In genomic region chr10:86492089-86492907, GRCm38 (mm10) we compare ENCODE assay signal across 10 mouse cellular contexts. TPM values are rescaled to one million over a fixed set of nuclear protein-coding genes. Genes with fewer than 3 reads are reported as not detected.
DNase-seq lines count a peak whose midpoint lies in the region; ATAC-seq and TF ChIP-seq lines count a peak whose summit lies in the region.
"Had no signal": no experiment of that assay in that cellular context is flagged by ENCODE, and none has a peak within 500 bp of the region (broad histone marks: within the 10 kb centered on the region; RNA-seq: fewer than 3 reads in every experiment).

No protein-coding gene starts in this region.

- H3K4me3 ChIP-seq in intestine, embryonic 15.5 days (replicated peaks) = no peak overlapping the region
- H3K4me3 ChIP-seq in intestine, postnatal 0 days (ENCODE audit: low read depth, low read length) = no peak overlapping the region
- peak overlapping the region; percentile 44 for H3K4me3 ChIP-seq in embryonic facial prominence, embryonic 10.5 days
- H3K4me3 ChIP-seq in midbrain, embryonic 15.5 days = peak overlapping the region; percentile 59
- H3K4me3 ChIP-seq in lung, postnatal 0 days (ENCODE audit: low read depth, low read length) = no peak overlapping the region
- no peak overlapping the region for H3K4me3 ChIP-seq in heart, embryonic 11.5 days (ENCODE audit: low read depth, low read length)
- H3K4me3 ChIP-seq: heart, embryonic 10.5 days; liver, embryonic 15.5 days had no signal

- no peak overlapping the region for H3K4me2 ChIP-seq in intestine, embryonic 15.5 days (replicated peaks)
- no peak overlapping the region for H3K4me2 ChIP-seq in intestine, postnatal 0 days (replicated peaks; ENCODE audit: low read depth)
- peak overlapping the region; percentile 65 for H3K4me2 ChIP-seq in midbrain, embryonic 15.5 days
- no peak overlapping the region for H3K4me2 ChIP-seq in lung, postnatal 0 days (replicated peaks; ENCODE audit: low read depth, low read length)
- H3K4me2 ChIP-seq in heart, embryonic 11.5 days = no peak overlapping the region
- H3K4me2 ChIP-seq: liver, embryonic 15.5 days had no signal

- H3K27me3 ChIP-seq in intestine, embryonic 15.5 days (replicated peaks) = no peaks in the 10 kb centered on the region
- no peaks in the 10 kb centered on the region for H3K27me3 ChIP-seq in intestine, postnatal 0 days (replicated peaks; ENCODE audit: control insufficient read depth, insufficient read depth, low read length)
- 0 out of 2 replicates have a peak, but pooled peaks cover 1% of the 10 kb centered on the region for H3K27me3 ChIP-seq in embryonic facial prominence, embryonic 10.5 days (replicated peaks; ENCODE audit: low read depth, poor library complexity, severe bottlenecking)
- H3K27me3 ChIP-seq in midbrain, embryonic 15.5 days (replicated peaks) = no peaks in the 10 kb centered on the region
- no peaks in the 10 kb centered on the region for H3K27me3 ChIP-seq in lung, postnatal 0 days (replicated peaks; ENCODE audit: insufficient read depth, low read length)
- H3K27me3 ChIP-seq in heart, embryonic 11.5 days (ENCODE audit: control insufficient read depth, insufficient read depth, low read length) = no peaks in the 10 kb centered on the region
- H3K27me3 ChIP-seq: liver, embryonic 15.5 days had no signal

- H3K36me3 ChIP-seq in intestine, embryonic 15.5 days = no peaks in the 10 kb centered on the region
- no peaks in the 10 kb centered on the region for H3K36me3 ChIP-seq in intestine, postnatal 0 days (ENCODE audit: control insufficient read depth, insufficient read depth)
- H3K36me3 ChIP-seq in embryonic facial prominence, embryonic 10.5 days (replicated peaks) = no peaks in the 10 kb centered on the region
- no peaks in the 10 kb centered on the region for H3K36me3 ChIP-seq in midbrain, embryonic 15.5 days (replicated peaks)
- no peaks in the 10 kb centered on the region for H3K36me3 ChIP-seq in lung, postnatal 0 days (ENCODE audit: insufficient read depth, low read length)
- H3K36me3 ChIP-seq in heart, embryonic 11.5 days (ENCODE audit: control insufficient read depth, insufficient read depth, low read length) = no peaks in the 10 kb centered on the region
- H3K36me3 ChIP-seq: heart, embryonic 10.5 days; liver, embryonic 15.5 days had no signal

- no peak overlapping the region for H3K27ac ChIP-seq in intestine, embryonic 15.5 days
- H3K27ac ChIP-seq in intestine, postnatal 0 days (ENCODE audit: low read depth, low read length) = no peak overlapping the region
- H3K27ac ChIP-seq in embryonic facial prominence, embryonic 10.5 days (replicated peaks) = peak overlapping the region; percentile 77
- H3K27ac ChIP-seq in midbrain, embryonic 15.5 days = peak overlapping the region; percentile 93
- no peak overlapping the region for H3K27ac ChIP-seq in lung, postnatal 0 days (ENCODE audit: low read length)
- no peak overlapping the region for H3K27ac ChIP-seq in heart, embryonic 11.5 days (ENCODE audit: low read depth, low read length)
- H3K27ac ChIP-seq: liver, embryonic 15.5 days had no signal

- TF ChIP-seq EP300 in lung, postnatal 0 days (IDR thresholded peaks at IDR 0.05) = no peak

- H3K9ac ChIP-seq in intestine, embryonic 15.5 days = no peak overlapping the region
- no peak overlapping the region for H3K9ac ChIP-seq in intestine, postnatal 0 days (ENCODE audit: low read depth, low read length)
- peak overlapping the region; percentile 75 for H3K9ac ChIP-seq in midbrain, embryonic 15.5 days
- H3K9ac ChIP-seq in lung, postnatal 0 days (replicated peaks; ENCODE audit: low read depth) = no peak overlapping the region
- H3K9ac ChIP-seq in heart, embryonic 11.5 days (ENCODE audit: low read depth, low read length) = no peak overlapping the region
- H3K9ac ChIP-seq: liver, embryonic 15.5 days had no signal

- no peaks in the 10 kb centered on the region for H3K9me3 ChIP-seq in intestine, embryonic 15.5 days
- no peaks in the 10 kb centered on the region for H3K9me3 ChIP-seq in intestine, postnatal 0 days (ENCODE audit: control insufficient read depth)
- H3K9me3 ChIP-seq in embryonic facial prominence, embryonic 10.5 days = no peaks in the 10 kb centered on the region
- no peaks in the 10 kb centered on the region for H3K9me3 ChIP-seq in midbrain, embryonic 15.5 days
- no peaks in the 10 kb centered on the region for H3K9me3 ChIP-seq in lung, postnatal 0 days (ENCODE audit: low read length)
- no peaks in the 10 kb centered on the region for H3K9me3 ChIP-seq in heart, embryonic 11.5 days (replicated peaks; ENCODE audit: control insufficient read depth, low read length)
- H3K9me3 ChIP-seq: heart, embryonic 10.5 days; liver, embryonic 15.5 days had no signal

- H3K4me1 ChIP-seq in intestine, embryonic 15.5 days (replicated peaks) = peaks cover 2% of the 10 kb centered on the region
- H3K4me1 ChIP-seq in intestine, postnatal 0 days (replicated peaks; ENCODE audit: control insufficient read depth, insufficient read depth, low read length) = no peaks in the 10 kb centered on the region
- H3K4me1 ChIP-seq in embryonic facial prominence, embryonic 10.5 days = peaks cover 10% of the 10 kb centered on the region
- H3K4me1 ChIP-seq in midbrain, embryonic 15.5 days = peaks cover 37% of the 10 kb centered on the region
- H3K4me1 ChIP-seq in lung, postnatal 0 days (ENCODE audit: insufficient read depth, low read depth, low read length) = no peaks in the 10 kb centered on the region
- H3K4me1 ChIP-seq in heart, embryonic 11.5 days (ENCODE audit: control insufficient read depth, insufficient read depth, low read length) = no peaks in the 10 kb centered on the region; the same call in 1 of the 2 replicates
- H3K4me1 ChIP-seq: liver, embryonic 15.5 days had no signal

- 37% methylated on average over 2 of the region's 2 CpGs for WGBS in intestine, embryonic 15.5 days
- 42% methylated on average over 2 of the region's 2 CpGs for WGBS in intestine, postnatal 0 days
- WGBS in embryonic facial prominence, embryonic 10.5 days = 47% methylated on average over 2 of the region's 2 CpGs
- 45% methylated on average over 2 of the region's 2 CpGs for WGBS in midbrain, embryonic 15.5 days
- WGBS in lung, postnatal 0 days = 48% methylated on average over 2 of the region's 2 CpGs
- 32% methylated on average over 2 of the region's 2 CpGs for WGBS in heart, embryonic 11.5 days (ENCODE audit: insufficient replicate concordance)

- peak; percentile 55 for DNase-seq in embryonic facial prominence, embryonic 10.5 days (ENCODE audit: low spot score)
- DNase-seq in kidney, postnatal 10 days = peak; percentile 38
- no peak for DNase-seq in lung, postnatal 0 days (ENCODE audit: low spot score)
- DNase-seq in testis, postnatal 14 days (ENCODE audit: low spot score) = no peak

- TF ChIP-seq CTCF in intestine, postnatal 0 days (IDR thresholded peaks at IDR 0.05; ENCODE audit: low read depth) = no peak
- no peak for TF ChIP-seq CTCF in lung, postnatal 0 days (IDR thresholded peaks at IDR 0.05)

- ATAC-seq in intestine, embryonic 15.5 days = peak; percentile 51; the same call in 1 of the 2 replicates
- no peak for ATAC-seq in intestine, postnatal 0 days
- ATAC-seq in midbrain, embryonic 15.5 days (replicated peaks) = peak; percentile 94
- ATAC-seq in lung, postnatal 0 days = no peak
- no peak for ATAC-seq in heart, embryonic 11.5 days (replicated peaks; ENCODE audit: insufficient number of reproducible peaks, low FRiP score, low TSS enrichment)

RNA-seq across cellular contexts. Expression of gene Syn3, which starts 6.4 kb away (rescaled TPM):
- polyA plus RNA-seq in intestine, embryonic 15.5 days (2015; fragmentation: Nextera tagmentation; extraction: Ambion mirVana) = 2.1 and 3.0 TPM in 2 replicates
- polyA plus RNA-seq in intestine, postnatal 0 days (2015; fragmentation: Nextera tagmentation; extraction: Ambion mirVana) = 1.1 and 1.2 TPM in 2 replicates
- 2.5 and 3.3 TPM in 2 replicates for polyA plus RNA-seq in embryonic facial prominence, embryonic 10.5 days (2016; fragmentation: Nextera tagmentation; extraction: Ambion mirVana)
- 26.0 and 31.7 TPM in 2 replicates for polyA plus RNA-seq in midbrain, embryonic 15.5 days (2015; fragmentation: Nextera tagmentation; extraction: Ambion mirVana)
- 0.72 and 0.89 TPM in 2 replicates for polyA plus RNA-seq in lung, postnatal 0 days (2015; fragmentation: Nextera tagmentation; extraction: Ambion mirVana)
- 0.99 and 1.3 TPM in 2 replicates for polyA plus RNA-seq in heart, embryonic 11.5 days (2014; fragmentation: Nextera tagmentation; extraction: Ambion mirVana)

Comparison
In these comparisons a context has a peak if more than half of its experiments do, and no peak if none do; other contexts are left out.
1. ATAC-seq: peak in intestine, embryonic 15.5 days (single experiment) and midbrain, embryonic 15.5 days (single experiment); none in intestine, postnatal 0 days (single experiment), lung, postnatal 0 days (single experiment) and heart, embryonic 11.5 days (single experiment).
2. H3K27ac ChIP-seq: peak in embryonic facial prominence, embryonic 10.5 days (single experiment) and midbrain, embryonic 15.5 days (single experiment); none in intestine, embryonic 15.5 days (single experiment), intestine, postnatal 0 days (single experiment), lung, postnatal 0 days (single experiment) and heart, embryonic 11.5 days (single experiment).
3. H3K4me3 ChIP-seq: peak in embryonic facial prominence, embryonic 10.5 days (single experiment) and midbrain, embryonic 15.5 days (single experiment); none in intestine, embryonic 15.5 days (single experiment), intestine, postnatal 0 days (single experiment), lung, postnatal 0 days (single experiment) and heart, embryonic 11.5 days (single experiment).
4. DNase-seq: peak in embryonic facial prominence, embryonic 10.5 days (single experiment) and kidney, postnatal 10 days (single experiment); none in lung, postnatal 0 days (single experiment) and testis, postnatal 14 days (single experiment).